Mouse (Mus musculus) hindbrain, embryonic 16.5 days (tissue): ENCODE measurements at regions not wholly inside any gene's neighbourhood (a gene's known extent, or its start where the extent isn't known, plus 50 kb on each side); places are given as distances from the start of the nearest gene placed in this dataset.
"Not testable (repeated sequence)": the region's sequence is repeated elsewhere in the genome, so short reads cannot be mapped to it uniquely, and the experiment has no call there.

Experiments used
- ATAC-seq: fragments of 200-750 bp; cut with Nextera tagmentation; 2 replicates; pipeline ENCODE4 v1.8.0; 2017; ENCODE audit warnings: moderate TSS enrichment, moderate library complexity
- H3K27ac ChIP-seq: fragments of 300-500 bp; sonication (generic); 2 replicates; pipeline ENCODE4 v1.5.1; 2014; ENCODE audit warnings: low read depth, mild to moderate bottlenecking, control low read depth, low read length, moderate library complexity
- H3K27me3 ChIP-seq: fragments of 300-500 bp; sonication (generic); replicated peaks from 2 replicates; pipeline ENCODE4 v1.6.1; 2014; ENCODE audit warnings: low read length; ENCODE audit not compliant: control insufficient read depth, insufficient read depth
- H3K36me3 ChIP-seq: fragments of 300-500 bp; sonication (generic); 2 replicates; pipeline ENCODE4 v1.6.1; 2014; ENCODE audit warnings: mild to moderate bottlenecking, low read length, moderate library complexity, mixed read lengths; ENCODE audit not compliant: control insufficient read depth, insufficient read depth
- H3K4me1 ChIP-seq: fragments of 300-500 bp; sonication (generic); 2 replicates; pipeline ENCODE4 v1.6.1; 2014; ENCODE audit warnings: low read depth, low read length; ENCODE audit not compliant: control insufficient read depth, insufficient read depth
- H3K4me2 ChIP-seq: fragments of 300-500 bp; sonication (generic); 2 replicates; pipeline ENCODE4 v1.6.1; 2014; ENCODE audit warnings: mild to moderate bottlenecking, low read length, control low read depth, moderate library complexity
- H3K4me3 ChIP-seq: fragments of 300-500 bp; sonication (generic); 2 replicates; pipeline ENCODE4 v1.5.1; 2014; ENCODE audit warnings: mild to moderate bottlenecking, low read length, control low read depth, moderate library complexity
- H3K9ac ChIP-seq: fragments of 300-500 bp; sonication (generic); 2 replicates; pipeline ENCODE4 v1.6.1; 2014; ENCODE audit warnings: low read depth, mild to moderate bottlenecking, control low read depth, low read length, moderate library complexity
- H3K9me3 ChIP-seq: fragments of 300-500 bp; sonication (generic); 2 replicates; pipeline ENCODE4 v1.6.1; 2014; ENCODE audit warnings: mild to moderate bottlenecking, low read length, moderate library complexity; ENCODE audit not compliant: control insufficient read depth
- WGBS: fragments of 180-500 bp; shearing (Covaris S2); extraction: QIAGEN DNeasy Blood & Tissue Kit; methylation state at CpG from one replicate; pipeline ENCODE4 v1.1.7; 2014; 5-methylcytosine and 5-hydroxymethylcytosine counted together

- Histone ChIP-seq H3K9me3 (no peaks in the 10 kb centered on the region), H3K9ac (no peak overlapping the region), H3K36me3 (no peaks in the 10 kb centered on the region), H3K27ac (no peak overlapping the region), H3K4me1 (no peaks in the 10 kb centered on the region), H3K27me3 (no peaks in the 10 kb centered on the region), H3K4me2 (no peak overlapping the region), H3K4me3 (no peak overlapping the region)
- ATAC-seq: no peak
Observed at GRCm38 (mm10) chr1:80969927-80970326, 106.8 kb upstream of the Nyap2 start.

- Histone ChIP-seq H3K36me3 (no peaks in the 10 kb centered on the region), H3K9me3 (no peaks in the 10 kb centered on the region), H3K27me3 (no peaks in the 10 kb centered on the region), H3K27ac (no peak overlapping the region), H3K4me3 (no peak overlapping the region), H3K4me2 (no peak overlapping the region), H3K4me1 (no peaks in the 10 kb centered on the region), H3K9ac (no peak overlapping the region)
- 78% methylated on average over 1 of the region's 1 CpGs for WGBS
- no peak for ATAC-seq
Observed at GRCm38 (mm10) chr1:80969194-80969593, 107.6 kb upstream of the Nyap2 start.

- H3K4me1 ChIP-seq: no peaks in the 10 kb centered on the region
- 76% methylated on average over 2 of the region's 2 CpGs for WGBS
- H3K4me3 ChIP-seq: no peak overlapping the region
- H3K27me3 ChIP-seq: no peaks in the 10 kb centered on the region
- H3K9me3 ChIP-seq: no peaks in the 10 kb centered on the region
- peak; percentile 58; the same call in 1 of the 2 replicates for ATAC-seq
- no peak overlapping the region for H3K4me2 ChIP-seq
- H3K36me3 ChIP-seq: no peaks in the 10 kb centered on the region
- no peak overlapping the region for H3K9ac ChIP-seq
- no peak overlapping the region for H3K27ac ChIP-seq
Observed at GRCm38 (mm10) chr1:80965792-80966191, 111.0 kb upstream of the Nyap2 start.

- 84% methylated on average over 5 of the region's 5 CpGs for WGBS
- Histone ChIP-seq H3K9ac (no peak overlapping the region), H3K27me3 (no peaks in the 10 kb centered on the region), H3K4me2 (no peak overlapping the region), H3K9me3 (no peaks in the 10 kb centered on the region), H3K4me3 (no peak overlapping the region), H3K36me3 (no peaks in the 10 kb centered on the region), H3K27ac (no peak overlapping the region), H3K4me1 (no peaks in the 10 kb centered on the region)
- ATAC-seq: no peak
Observed at GRCm38 (mm10) chr1:80964376-80964775, 112.4 kb upstream of the Nyap2 start.

- ATAC-seq: peak; percentile 70; the same call in 1 of the 2 replicates
Observed at GRCm38 (mm10) chr1:80963838-80964237, 112.9 kb upstream of the Nyap2 start.

GRCm38 (mm10) chr1:80950406-80950805, 126.3 kb upstream of the Nyap2 start:
- H3K36me3 ChIP-seq: no peaks in the 10 kb centered on the region
- no peaks in the 10 kb centered on the region for H3K4me1 ChIP-seq
- no peak overlapping the region for H3K4me2 ChIP-seq
- no peak overlapping the region for H3K27ac ChIP-seq
- H3K9ac ChIP-seq: no peak overlapping the region
- no peak overlapping the region for H3K4me3 ChIP-seq
- ATAC-seq: no peak
- H3K27me3 ChIP-seq: no peaks in the 10 kb centered on the region
- WGBS: 88% methylated on average over 4 of the region's 4 CpGs
- no peaks in the 10 kb centered on the region for H3K9me3 ChIP-seq

More at GRCm38 (mm10) chr1:80963838-80964237, 112.9 kb upstream of the Nyap2 start:
- H3K9ac ChIP-seq: no peak overlapping the region
- H3K27me3 ChIP-seq: no peaks in the 10 kb centered on the region
- no peak overlapping the region for H3K4me2 ChIP-seq
- no peak overlapping the region for H3K4me3 ChIP-seq
- no peaks in the 10 kb centered on the region for H3K9me3 ChIP-seq
- no peaks in the 10 kb centered on the region for H3K36me3 ChIP-seq
- H3K4me1 ChIP-seq: no peaks in the 10 kb centered on the region
- WGBS: 66% methylated on average over 1 of the region's 1 CpGs
- no peak overlapping the region for H3K27ac ChIP-seq

- H3K4me1 ChIP-seq, H3K9me3 ChIP-seq, H3K4me2 ChIP-seq, H3K27me3 ChIP-seq, H3K4me3 ChIP-seq, H3K36me3 ChIP-seq, ATAC-seq, H3K27ac ChIP-seq, H3K9ac ChIP-seq: not testable (repeated sequence)
Observed at GRCm38 (mm10) chr1:80946049-80946448, 130.7 kb upstream of the Nyap2 start.

- Histone ChIP-seq H3K4me1 (no peaks in the 10 kb centered on the region), H3K27me3 (no peaks in the 10 kb centered on the region), H3K36me3 (no peaks in the 10 kb centered on the region), H3K4me2 (no peak overlapping the region), H3K4me3 (no peak overlapping the region), H3K9ac (no peak overlapping the region), H3K27ac (no peak overlapping the region), H3K9me3 (no peaks in the 10 kb centered on the region)
- no peak for ATAC-seq
- 60% methylated on average over 4 of the region's 4 CpGs for WGBS
Observed at GRCm38 (mm10) chr1:80939372-80939771, 137.4 kb upstream of the Nyap2 start.

- H3K27ac ChIP-seq: no peak overlapping the region
- no peak overlapping the region for H3K4me3 ChIP-seq
- H3K4me1 ChIP-seq: no peaks in the 10 kb centered on the region
- H3K9me3 ChIP-seq: no peaks in the 10 kb centered on the region
- no peak overlapping the region for H3K4me2 ChIP-seq
- H3K9ac ChIP-seq: no peak overlapping the region
- no peaks in the 10 kb centered on the region for H3K27me3 ChIP-seq
- ATAC-seq: no peak
- WGBS: 79% methylated on average over 4 of the region's 4 CpGs
- H3K36me3 ChIP-seq: no peaks in the 10 kb centered on the region
Observed at GRCm38 (mm10) chr1:80899281-80899680, 141.0 kb upstream of the Dock10 start.
